Mouse (Mus musculus): Measurements from ENCODE around the gene Gm49388. TPM values are rescaled to one million over a fixed set of nuclear protein-coding genes. Genes with fewer than 3 reads are reported as not detected.
A peak's percentile ranks its signal among the peaks of the same experiment; 100 is the strongest.

Gene Gm49388
- polyA plus RNA-seq, 1 experiment from 2014 or later = not detected

- Histone ChIP-seq H3K36me3 (ENCODE audit: control insufficient read depth, insufficient read depth, low read length) (0 out of 2 replicates have a peak, but pooled peaks cover 3% of the 10 kb centered on the region), H3K9me3 (ENCODE audit: control insufficient read depth, low read length) (no peaks in the 10 kb centered on the region), H3K27ac (replicated peaks in 1 of 2; ENCODE audit: control insufficient read depth in 1 of 2, insufficient read depth in 1 of 2, low read depth in 2 of 2, low read length in 2 of 2) (no peak overlapping the region), H3K4me3 (ENCODE audit: control insufficient read depth in 1 of 2, insufficient read depth in 1 of 2, low read depth in 1 of 2, low read length in 2 of 2) (no peak overlapping the region), H3K4me1 (ENCODE audit: control insufficient read depth in 2 of 2, insufficient read depth in 2 of 2, low read length in 2 of 2) (peaks cover 2 to 10% of the 10 kb centered on the region in 2 experiments; a peak in 2 of 4 replicates), H3K4me2 (ENCODE audit: low read length) (no peak overlapping the region), H3K9ac (ENCODE audit: low read length) (no peak overlapping the region), H3K27me3 (ENCODE audit: control insufficient read depth, insufficient read depth, low read length) (no peaks in the 10 kb centered on the region)
- ATAC-seq (ENCODE audit: insufficient number of reproducible peaks, insufficient read depth, low FRiP score, low read depth) = no peak
- 66% methylated on average over 10 of the region's 10 CpGs for WGBS
Observed at GRCm38 (mm10) chr7:127810650-127811049, 25.2 kb downstream of the Gm49388 start.

GRCm38 (mm10) chr7:127811240-127811639, 25.8 kb downstream of the Gm49388 start:
- 0 out of 2 replicates have a peak, but pooled peaks cover 3% of the 10 kb centered on the region for H3K36me3 ChIP-seq (ENCODE audit: control insufficient read depth, insufficient read depth, low read length)
- ATAC-seq (ENCODE audit: insufficient number of reproducible peaks, insufficient read depth, low FRiP score, low read depth) = no peak
- peaks cover 5 to 10% of the 10 kb centered on the region in 2 experiments; a peak in 2 of 4 replicates for H3K4me1 ChIP-seq (ENCODE audit: control insufficient read depth in 2 of 2, insufficient read depth in 2 of 2, low read length in 2 of 2)
- H3K27me3 ChIP-seq (ENCODE audit: control insufficient read depth, insufficient read depth, low read length) = no peaks in the 10 kb centered on the region
- no peak overlapping the region for H3K9ac ChIP-seq (ENCODE audit: low read length)
- 71% methylated on average over 4 of the region's 4 CpGs for WGBS
- H3K4me2 ChIP-seq (ENCODE audit: low read length) = no peak overlapping the region
- H3K27ac ChIP-seq (replicated peaks in 1 of 2; ENCODE audit: control insufficient read depth in 1 of 2, insufficient read depth in 1 of 2, low read depth in 2 of 2, low read length in 2 of 2) = no peak overlapping the region
- no peak overlapping the region for H3K4me3 ChIP-seq (ENCODE audit: control insufficient read depth in 1 of 2, insufficient read depth in 1 of 2, low read depth in 1 of 2, low read length in 2 of 2)
- H3K9me3 ChIP-seq (ENCODE audit: control insufficient read depth, low read length) = no peaks in the 10 kb centered on the region

- H3K27me3 ChIP-seq (ENCODE audit: control insufficient read depth, insufficient read depth, low read length) = no peaks in the 10 kb centered on the region
- no peak overlapping the region for H3K4me3 ChIP-seq (ENCODE audit: control insufficient read depth in 1 of 2, insufficient read depth in 1 of 2, low read depth in 1 of 2, low read length in 2 of 2)
- peaks cover 5 to 10% of the 10 kb centered on the region in 2 experiments; a peak in 2 of 4 replicates for H3K4me1 ChIP-seq (ENCODE audit: control insufficient read depth in 2 of 2, insufficient read depth in 2 of 2, low read length in 2 of 2)
- no peaks in the 10 kb centered on the region for H3K9me3 ChIP-seq (ENCODE audit: control insufficient read depth, low read length)
- 73% methylated on average over 3 of the region's 3 CpGs for WGBS
- 0 out of 2 replicates have a peak, but pooled peaks cover 3% of the 10 kb centered on the region for H3K36me3 ChIP-seq (ENCODE audit: control insufficient read depth, insufficient read depth, low read length)
- ATAC-seq (ENCODE audit: insufficient number of reproducible peaks, insufficient read depth, low FRiP score, low read depth) = no peak
- H3K9ac ChIP-seq (ENCODE audit: low read length) = no peak overlapping the region
- no peak overlapping the region for H3K4me2 ChIP-seq (ENCODE audit: low read length)
- H3K27ac ChIP-seq (replicated peaks in 1 of 2; ENCODE audit: control insufficient read depth in 1 of 2, insufficient read depth in 1 of 2, low read depth in 2 of 2, low read length in 2 of 2) = no peak overlapping the region
Observed at GRCm38 (mm10) chr7:127812292-127812691, 26.9 kb downstream of the Gm49388 start.

- Histone ChIP-seq H3K9me3 (ENCODE audit: control insufficient read depth, low read length) (no peaks in the 10 kb centered on the region), H3K4me2 (ENCODE audit: low read length) (peak overlapping the region; percentile 23; the same call in 1 of the 2 replicates), H3K9ac (ENCODE audit: low read length) (peak overlapping the region; percentile 25; the same call in 1 of the 2 replicates), H3K27ac (replicated peaks in 1 of 2; ENCODE audit: control insufficient read depth in 1 of 2, insufficient read depth in 1 of 2, low read depth in 2 of 2, low read length in 2 of 2) (peak overlapping the region; percentile 3 to 57; a peak in 3 of 4 replicates), H3K4me1 (ENCODE audit: control insufficient read depth in 2 of 2, insufficient read depth in 2 of 2, low read length in 2 of 2) (peaks cover 5 to 10% of the 10 kb centered on the region in 2 experiments; a peak in 2 of 4 replicates), H3K27me3 (ENCODE audit: control insufficient read depth, insufficient read depth, low read length) (no peaks in the 10 kb centered on the region), H3K4me3 (ENCODE audit: control insufficient read depth in 1 of 2, insufficient read depth in 1 of 2, low read depth in 1 of 2, low read length in 2 of 2) (no peak overlapping the region), H3K36me3 (ENCODE audit: control insufficient read depth, insufficient read depth, low read length) (0 out of 2 replicates have a peak, but pooled peaks cover 3% of the 10 kb centered on the region)
- no peak for ATAC-seq (ENCODE audit: insufficient number of reproducible peaks, insufficient read depth, low FRiP score, low read depth)
- 72% methylated on average over 4 of the region's 4 CpGs for WGBS
Observed at GRCm38 (mm10) chr7:127813821-127814220, 28.4 kb downstream of the Gm49388 start.

- Histone ChIP-seq H3K36me3 (ENCODE audit: control insufficient read depth, insufficient read depth, low read length) (0 out of 2 replicates have a peak, but pooled peaks cover 3% of the 10 kb centered on the region), H3K4me3 (ENCODE audit: control insufficient read depth in 1 of 2, insufficient read depth in 1 of 2, low read depth in 1 of 2, low read length in 2 of 2) (no peak overlapping the region), H3K9me3 (ENCODE audit: control insufficient read depth, low read length) (no peaks in the 10 kb centered on the region), H3K27me3 (ENCODE audit: control insufficient read depth, insufficient read depth, low read length) (no peaks in the 10 kb centered on the region), H3K27ac (replicated peaks in 1 of 2; ENCODE audit: control insufficient read depth in 1 of 2, insufficient read depth in 1 of 2, low read depth in 2 of 2, low read length in 2 of 2) (peak overlapping the region; percentile 3 to 57; a peak in 3 of 4 replicates), H3K9ac (ENCODE audit: low read length) (peak overlapping the region; percentile 25; the same call in 1 of the 2 replicates), H3K4me2 (ENCODE audit: low read length) (peak overlapping the region; percentile 23; the same call in 1 of the 2 replicates), H3K4me1 (ENCODE audit: control insufficient read depth in 2 of 2, insufficient read depth in 2 of 2, low read length in 2 of 2) (peaks cover 5 to 10% of the 10 kb centered on the region in 2 experiments; a peak in 2 of 4 replicates)
- WGBS = 63% methylated on average over 19 of the region's 19 CpGs
- 0 out of 2 replicates have a peak, but pooled peaks have one; percentile 52 for ATAC-seq (ENCODE audit: insufficient number of reproducible peaks, insufficient read depth, low FRiP score, low read depth)
Observed at GRCm38 (mm10) chr7:127814241-127814921, 29.0 kb downstream of the Gm49388 start.

GRCm38 (mm10) chr7:127815116-127815665, 29.8 kb downstream of the Gm49388 start:
- no peak for ATAC-seq (ENCODE audit: insufficient number of reproducible peaks, insufficient read depth, low FRiP score, low read depth)
- H3K36me3 ChIP-seq (ENCODE audit: control insufficient read depth, insufficient read depth, low read length) = no peaks in the 10 kb centered on the region
- 84% methylated on average over 15 of the region's 15 CpGs for WGBS
- no peaks in the 10 kb centered on the region for H3K27me3 ChIP-seq (ENCODE audit: control insufficient read depth, insufficient read depth, low read length)
- peaks cover 5 to 10% of the 10 kb centered on the region in 2 experiments; a peak in 2 of 4 replicates for H3K4me1 ChIP-seq (ENCODE audit: control insufficient read depth in 2 of 2, insufficient read depth in 2 of 2, low read length in 2 of 2)
- H3K27ac ChIP-seq (replicated peaks in 1 of 2; ENCODE audit: control insufficient read depth in 1 of 2, insufficient read depth in 1 of 2, low read depth in 2 of 2, low read length in 2 of 2) = 0 out of 4 replicates have a peak overlapping the region, but pooled peaks of 1 of the 2 experiments have one; percentile 37
- H3K9me3 ChIP-seq (ENCODE audit: control insufficient read depth, low read length) = no peaks in the 10 kb centered on the region
- H3K4me2 ChIP-seq (ENCODE audit: low read length) = no peak overlapping the region
- H3K9ac ChIP-seq (ENCODE audit: low read length) = no peak overlapping the region
- H3K4me3 ChIP-seq (ENCODE audit: control insufficient read depth in 1 of 2, insufficient read depth in 1 of 2, low read depth in 1 of 2, low read length in 2 of 2) = no peak overlapping the region

- H3K36me3 ChIP-seq (ENCODE audit: control insufficient read depth, insufficient read depth, low read length) = no peaks in the 10 kb centered on the region
- no peak for ATAC-seq (ENCODE audit: insufficient number of reproducible peaks, insufficient read depth, low FRiP score, low read depth)
- H3K27me3 ChIP-seq (ENCODE audit: control insufficient read depth, insufficient read depth, low read length) = no peaks in the 10 kb centered on the region
- H3K9ac ChIP-seq (ENCODE audit: low read length) = no peak overlapping the region
- no peak overlapping the region for H3K4me3 ChIP-seq (ENCODE audit: control insufficient read depth in 1 of 2, insufficient read depth in 1 of 2, low read depth in 1 of 2, low read length in 2 of 2)
- H3K4me1 ChIP-seq (ENCODE audit: control insufficient read depth in 2 of 2, insufficient read depth in 2 of 2, low read length in 2 of 2) = peaks cover 5 to 10% of the 10 kb centered on the region in 2 experiments; a peak in 2 of 4 replicates
- WGBS = 53% methylated on average over 15 of the region's 15 CpGs
- H3K27ac ChIP-seq (replicated peaks in 1 of 2; ENCODE audit: control insufficient read depth in 1 of 2, insufficient read depth in 1 of 2, low read depth in 2 of 2, low read length in 2 of 2) = 0 out of 4 replicates have a peak overlapping the region, but pooled peaks of 1 of the 2 experiments have one; percentile 37
- H3K4me2 ChIP-seq (ENCODE audit: low read length) = no peak overlapping the region
- H3K9me3 ChIP-seq (ENCODE audit: control insufficient read depth, low read length) = no peaks in the 10 kb centered on the region
Observed at GRCm38 (mm10) chr7:127815954-127816821, 30.8 kb downstream of the Gm49388 start.
